Mouse (Mus musculus) T-helper 2 cell (primary cell): ENCODE data around the gene Ptprf.

ENCODE experiments used
- in situ Hi-C: fragments of 300-600 bp; cut with MboI, MseI; formaldehyde crosslinking; loops from one replicate; pipeline ENCODE4 v1.15.1; 2025; ENCODE audit warnings: high pct_unique_total_duplicates

Gene Ptprf

GRCm38 (mm10) chr4:118216726-118217595 lies 74.2 kb downstream of the Ptprf start:
- in situ Hi-C loops: loop anchor here (5.0 kb wide), 1 partner anchor 80 kb away; no protein-coding TSS in a partner anchor

- in situ Hi-C loops: loop anchor here (5.0 kb wide), 1 partner anchor 82 kb away; no protein-coding TSS in a partner anchor
These were observed 76.3 kb downstream of the Ptprf start for GRCm38 (mm10) chr4:118214891-118215290.

GRCm38 (mm10) chr4:118206918-118207640 lies 84.1 kb downstream of the Ptprf start:
- in situ Hi-C loops: no loop called here

DNA sequence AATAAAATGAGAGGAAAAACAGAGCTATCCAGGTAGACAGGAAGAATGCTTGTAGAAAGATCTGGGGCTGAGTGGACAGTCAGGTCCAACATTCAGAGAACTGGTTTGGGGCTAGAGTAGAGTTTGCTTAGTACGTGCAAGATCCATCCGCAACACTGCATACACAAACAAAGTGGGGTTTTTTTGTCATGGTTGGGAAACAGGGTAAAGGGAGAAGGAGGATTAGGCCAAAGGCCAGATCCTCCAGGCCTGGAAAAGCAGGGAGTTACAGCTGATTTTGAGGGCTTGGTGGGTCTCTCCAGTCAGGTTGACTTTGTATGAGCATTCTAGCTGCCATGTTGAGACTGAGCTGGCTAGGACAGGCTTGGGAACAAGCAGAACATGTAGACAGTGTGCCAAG lies 85.3 kb downstream of the Ptprf start:
- in situ Hi-C loops: no loop called here

- in situ Hi-C loops: no loop called here
These were observed 92.1 kb downstream of the Ptprf start for GRCm38 (mm10) chr4:118199093-118199492.

- in situ Hi-C loops: no loop called here
These were observed 92.6 kb downstream of the Ptprf start for GRCm38 (mm10) chr4:118198606-118199005.

DNA sequence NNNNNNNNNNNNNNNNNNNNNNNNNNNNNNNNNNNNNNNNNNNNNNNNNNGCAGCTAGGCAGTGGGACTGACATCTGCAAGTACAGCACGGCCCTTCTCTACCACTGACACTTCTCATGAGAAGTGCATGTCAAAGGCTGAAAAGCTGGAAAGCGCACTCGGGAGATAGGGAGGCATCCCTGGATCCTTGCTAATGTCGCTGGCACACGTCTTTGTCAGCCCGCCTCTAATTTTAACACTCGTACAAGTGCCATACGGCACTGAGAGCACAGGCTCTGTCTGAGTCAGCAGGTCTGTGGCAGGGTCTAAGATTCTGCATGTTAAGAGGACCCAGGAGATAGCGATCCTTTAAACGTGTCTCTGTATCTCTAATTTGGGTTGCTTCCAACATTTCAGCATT lies 95.0 kb downstream of the Ptprf start:
- in situ Hi-C loops: no loop called here

DNA sequence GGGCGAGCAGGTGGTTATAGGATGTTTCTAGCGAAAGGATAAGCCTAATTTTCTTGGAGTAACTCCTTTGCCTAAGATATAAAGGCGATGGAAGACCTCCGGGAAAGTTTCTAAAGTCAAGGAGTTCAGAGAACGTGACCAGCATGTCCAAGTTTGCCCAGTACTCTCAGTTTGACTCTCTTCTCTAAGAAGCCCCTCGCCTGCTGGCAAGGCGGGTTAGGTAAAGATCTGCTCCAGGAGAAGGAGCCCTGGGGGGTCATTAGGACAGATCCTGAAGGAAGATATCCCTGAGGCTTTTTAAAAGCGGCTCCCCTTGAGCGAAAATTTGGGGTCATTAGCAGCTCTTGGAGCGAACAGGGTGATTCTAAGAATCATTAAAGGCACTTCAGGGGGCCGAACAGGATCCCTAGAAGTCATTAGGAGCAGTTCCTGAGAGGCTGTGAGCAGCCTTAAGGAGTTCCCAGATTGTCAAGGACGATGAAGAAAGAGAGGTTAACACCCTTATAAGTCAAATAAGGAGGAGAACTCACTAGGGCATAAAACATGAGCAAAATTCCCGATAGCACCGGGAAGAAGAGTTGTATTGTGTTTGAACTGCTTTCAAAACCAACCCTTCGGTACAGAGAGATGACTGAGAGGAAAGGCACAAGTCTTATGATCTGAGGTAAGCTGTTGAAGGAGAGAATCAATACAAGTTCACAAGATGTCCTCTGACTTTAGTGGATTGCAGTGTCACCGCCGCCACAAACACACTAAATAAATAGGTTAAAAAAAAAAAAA lies 110.7 kb downstream of the Ptprf start:
- in situ Hi-C loops: no loop called here

DNA sequence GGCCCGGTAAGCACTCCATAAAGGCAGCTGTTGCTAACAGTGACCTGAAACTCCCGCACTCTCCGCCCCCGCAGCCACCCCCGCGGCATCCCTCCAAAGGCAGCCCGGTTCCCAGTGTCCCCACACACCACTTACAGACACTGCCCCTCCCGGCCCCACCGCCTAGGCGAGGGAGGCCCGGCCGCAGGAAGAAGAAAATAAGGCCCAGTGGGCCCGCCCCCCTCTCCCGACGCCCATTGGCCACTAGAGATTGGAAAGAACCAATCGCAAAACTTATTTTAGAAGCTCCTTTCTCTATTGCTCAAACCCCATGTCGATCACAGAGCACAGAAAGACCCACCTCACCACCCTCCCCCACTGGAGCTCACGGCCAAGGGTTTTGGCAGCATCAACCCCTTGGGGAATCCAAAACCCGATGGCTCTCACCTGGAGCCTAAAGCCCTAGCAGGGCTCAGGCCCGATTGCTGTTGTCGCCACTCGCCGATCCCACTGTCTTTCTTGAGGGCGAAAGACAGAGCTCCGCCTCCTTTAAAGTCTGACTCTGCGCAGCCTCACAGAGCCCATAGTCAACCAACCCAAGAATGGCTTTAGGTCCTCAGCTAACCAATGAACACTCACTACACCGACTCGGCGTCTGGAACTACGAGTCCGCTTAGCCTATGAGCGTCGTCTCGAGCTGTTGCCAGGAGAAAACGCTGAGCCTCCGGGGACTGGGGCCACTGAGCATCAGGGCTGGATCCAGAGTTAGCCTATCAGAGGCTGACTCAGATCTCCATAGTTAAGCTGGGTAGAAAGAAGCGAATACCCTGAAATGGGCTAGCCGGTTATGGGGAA lies 111.5 kb downstream of the Ptprf start, which contains the start of gene Kdm4a:
Gene Kdm4a, minus strand, starts transcription at position 577 of the 834 bp plus-strand sequence.
- in situ Hi-C loops: no loop called here

DNA sequence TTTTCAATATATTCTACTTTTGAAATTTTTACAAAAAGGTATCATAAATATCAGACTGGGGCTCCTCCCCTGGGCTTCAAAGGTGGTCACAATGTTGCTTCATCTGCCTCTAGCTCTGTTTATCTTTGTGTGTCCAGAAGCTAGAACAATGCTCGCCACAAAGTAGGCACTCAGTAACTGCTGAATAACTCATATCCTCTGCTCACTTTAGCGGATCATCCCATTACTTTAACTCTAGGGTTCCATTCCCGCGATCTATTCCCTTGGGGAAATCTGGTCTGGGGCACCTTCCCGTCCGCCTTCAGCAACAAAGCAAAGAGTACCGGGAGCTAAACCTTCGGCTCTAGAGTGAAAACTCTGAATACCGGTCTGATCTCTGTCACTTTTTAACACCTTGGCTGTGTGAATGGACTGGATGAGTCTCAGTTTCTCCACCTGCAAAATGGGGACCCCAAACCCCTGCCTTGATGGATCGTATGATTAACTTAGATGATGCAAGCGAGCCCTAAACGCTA lies 112.2 kb downstream of the Ptprf start:
- in situ Hi-C loops: no loop called here

- in situ Hi-C loops: no loop called here
These were observed 118.7 kb downstream of the Ptprf start for GRCm38 (mm10) chr4:118172461-118172860.

GRCm38 (mm10) chr4:118171006-118171405 lies 120.2 kb downstream of the Ptprf start:
- in situ Hi-C loops: no loop called here

DNA sequence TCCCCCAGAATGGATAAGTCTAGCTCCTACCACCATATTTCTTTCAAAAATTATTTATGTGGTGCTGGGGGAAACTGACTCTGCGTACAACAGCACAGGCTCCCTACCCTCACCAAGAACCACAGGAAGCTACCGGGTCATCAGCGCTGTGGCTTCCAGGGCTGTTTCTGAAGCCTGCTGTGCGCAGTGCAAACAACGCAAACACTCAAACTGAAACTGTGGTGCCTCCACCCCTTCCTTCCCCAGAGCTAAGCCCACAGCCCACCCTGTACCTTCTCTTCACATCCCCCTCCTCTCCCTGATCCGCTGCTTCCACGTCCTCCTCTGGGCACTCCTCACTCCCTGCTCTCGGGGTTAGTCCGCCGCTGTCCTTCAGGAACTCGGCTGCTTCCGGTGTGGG lies 129.1 kb downstream of the Ptprf start:
- in situ Hi-C loops: no loop called here
